Mouse (Mus musculus) heart, postnatal 0 days (tissue): ENCODE measurements around the gene Map2k5. TPM values are rescaled to one million over a fixed set of nuclear protein-coding genes. Genes with fewer than 3 reads are reported as not detected.

ENCODE experiments used
- ATAC-seq: fragments of 200-750 bp; cut with Nextera tagmentation; 2 replicates; pipeline ENCODE4 v1.8.0; 2017; ENCODE audit warnings: low read depth, moderate number of reproducible peaks, moderate library complexity; ENCODE audit not compliant: insufficient read depth
- DNase-seq: peaks from one replicate; pipeline ENCODE4 v3.0.0-alpha.2; 2016; ENCODE audit warnings: low spot score
- H3K27ac ChIP-seq: fragments of 300-500 bp; sonication (generic); 2 replicates; pipeline ENCODE4 v1.5.1; 2014; ENCODE audit warnings: low read depth, mild to moderate bottlenecking
- H3K27me3 ChIP-seq: fragments of 300-500 bp; sonication (generic); 2 replicates; pipeline ENCODE4 v1.6.1; 2014; ENCODE audit warnings: low read length, mixed read lengths; ENCODE audit not compliant: control insufficient read depth, insufficient read depth
- H3K36me3 ChIP-seq: fragments of 300-500 bp; sonication (generic); replicated peaks from 2 replicates; pipeline ENCODE4 v1.6.1; 2014; ENCODE audit warnings: low read length, mixed read lengths; ENCODE audit not compliant: control insufficient read depth, insufficient read depth
- H3K4me1 ChIP-seq: fragments of 300-500 bp; sonication (generic); 2 replicates; pipeline ENCODE4 v1.6.1; 2014; ENCODE audit warnings: antibody characterized with exemption; ENCODE audit not compliant: control insufficient read depth, insufficient read depth
- H3K4me2 ChIP-seq: fragments of 300-500 bp; sonication (generic); 2 replicates; pipeline ENCODE4 v1.6.1; 2014; ENCODE audit warnings: low read depth, mild to moderate bottlenecking, low read length, moderate library complexity
- H3K4me3 ChIP-seq: fragments of 300-500 bp; sonication (generic); 2 replicates; pipeline ENCODE4 v1.5.1; 2014; ENCODE audit warnings: low read depth, low read length
- H3K9ac ChIP-seq: fragments of 300-500 bp; sonication (generic); replicated peaks from 2 replicates; pipeline ENCODE4 v1.6.1; 2014; ENCODE audit warnings: low read depth, low read length, mixed read lengths
- H3K9me3 ChIP-seq: fragments of 300-500 bp; sonication (generic); replicated peaks from 2 replicates; pipeline ENCODE4 v1.6.1; 2016; ENCODE audit warnings: low read length; ENCODE audit not compliant: control insufficient read depth
- CTCF ChIP-seq: IDR thresholded peaks from 2 replicates; pipeline ENCODE4 v1.5.1; 2016; ENCODE audit warnings: antibody characterized with exemption, control low read depth, low read depth
- EP300 ChIP-seq: IDR thresholded peaks from 2 replicates; pipeline ENCODE4 v1.6.1; 2016; ENCODE audit warnings: antibody characterized with exemption, low read depth
- WGBS: fragments of 180-500 bp; shearing (Covaris S2); extraction: QIAGEN DNeasy Blood & Tissue Kit; methylation state at CpG from one replicate; pipeline ENCODE4 v1.1.7; 2014; 5-methylcytosine and 5-hydroxymethylcytosine counted together
- polyA plus RNA-seq: library from polyadenylated mRNA; unstranded; fragments of >200 nt; fragmentation: Nextera tagmentation; extraction: Ambion mirVana; gene quantifications from 2 replicates; pipeline ENCODE4 v1.2.1, GENCODE M21; 2015
- total RNA-seq: library from RNA; depleted of rRNA; stranded (reverse); fragments of >200 nt; gene quantifications from 2 replicates; pipeline ENCODE4 v1.2.3, GENCODE M21; 2014; ENCODE audit warnings: low replicate concordance

Gene Map2k5
- total and polyA plus RNA-seq, 2 experiments from 2014 or later: 22.6 to 33.9 TPM

DNA sequence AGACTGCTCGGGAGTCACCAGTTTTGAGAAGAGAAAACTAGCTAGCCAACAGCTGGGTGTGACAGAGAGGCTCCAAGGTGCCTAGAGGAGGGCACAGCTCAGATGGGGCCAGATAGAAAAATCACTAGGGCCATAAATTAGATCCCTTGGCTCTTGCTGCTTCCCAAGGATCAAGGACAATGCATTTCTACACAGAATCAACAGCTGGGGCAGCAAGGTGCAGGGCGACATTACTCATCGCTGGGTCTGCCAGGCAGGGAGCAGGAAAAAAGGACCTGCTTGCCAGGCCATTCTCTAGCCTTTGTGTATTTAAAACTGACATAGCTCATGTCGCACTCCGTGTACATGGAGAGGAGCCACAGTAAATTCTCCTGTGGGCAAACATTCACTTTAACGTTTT, 155.5 kb downstream of the Map2k5 start:
- TF ChIP-seq CTCF (no peak), EP300 (no peak)
- ATAC-seq: no peak
- Histone ChIP-seq H3K4me3 (no peak overlapping the region), H3K9me3 (no peaks in the 10 kb centered on the region), H3K36me3 (no peaks in the 10 kb centered on the region), H3K4me2 (no peak overlapping the region), H3K27ac (no peak overlapping the region), H3K27me3 (no peaks in the 10 kb centered on the region), H3K4me1 (no peaks in the 10 kb centered on the region), H3K9ac (no peak overlapping the region)
- DNase-seq: no peak
- whole genome bisulfite sequencing: 84% methylated on average over 6 of the region's 6 CpGs

DNA sequence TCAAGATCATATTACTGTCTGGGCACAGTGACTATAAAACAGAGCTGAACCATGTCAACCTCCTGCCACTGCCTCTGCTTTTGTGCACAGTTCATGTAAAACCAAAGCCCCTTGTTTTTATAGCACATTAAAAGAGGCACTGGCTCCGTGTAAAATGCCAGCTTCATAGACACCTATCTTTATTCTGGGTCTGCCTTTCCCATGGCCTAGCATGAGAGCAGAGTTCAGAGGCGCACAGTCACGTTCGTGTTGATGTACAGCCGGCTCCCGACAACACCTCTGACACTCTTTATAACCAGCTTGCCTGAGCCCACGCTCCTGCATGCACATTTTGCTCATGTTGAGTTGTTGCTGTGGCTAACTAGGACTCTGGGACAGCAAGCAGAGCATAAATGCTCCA, 157.9 kb downstream of the Map2k5 start:
- Histone ChIP-seq H3K9ac (no peak overlapping the region), H3K27ac (no peak overlapping the region), H3K4me2 (no peak overlapping the region), H3K4me3 (no peak overlapping the region), H3K27me3 (no peaks in the 10 kb centered on the region), H3K4me1 (no peaks in the 10 kb centered on the region), H3K36me3 (peaks cover 9% of the 10 kb centered on the region; the same call in 1 of the 2 replicates), H3K9me3 (no peaks in the 10 kb centered on the region)
- no peak for ATAC-seq
- TF ChIP-seq CTCF (no peak), EP300 (no peak)
- DNase-seq: no peak
- WGBS: 76% methylated on average over 7 of the region's 7 CpGs

DNA sequence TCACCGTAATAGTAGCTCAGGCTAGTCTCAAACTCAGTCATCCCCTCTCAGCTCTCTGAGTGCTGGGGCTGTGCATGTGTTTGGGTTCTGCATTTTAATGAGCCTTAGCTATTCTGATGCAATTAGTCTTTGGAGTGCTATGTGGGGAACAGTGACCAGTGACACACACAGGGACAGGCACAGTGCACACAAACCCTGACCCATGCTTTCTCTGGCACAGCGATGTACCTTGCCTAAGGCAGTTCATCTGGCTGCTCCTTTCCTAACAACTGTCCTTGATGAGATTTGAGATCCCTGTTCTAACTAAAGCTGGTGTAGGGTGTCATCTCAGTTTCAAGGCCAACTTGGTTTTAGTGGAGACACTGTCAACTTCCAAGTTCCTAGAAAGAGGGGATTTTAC, 162.7 kb downstream of the Map2k5 start:
- Histone ChIP-seq H3K36me3 (peaks cover 19% of the 10 kb centered on the region; the same call in 1 of the 2 replicates), H3K9ac (no peak overlapping the region), H3K9me3 (no peaks in the 10 kb centered on the region), H3K4me1 (no peaks in the 10 kb centered on the region), H3K4me3 (no peak overlapping the region), H3K27me3 (no peaks in the 10 kb centered on the region), H3K4me2 (no peak overlapping the region), H3K27ac (no peak overlapping the region)
- no peak for ATAC-seq
- no peak for DNase-seq
- WGBS: 94% methylated on average over 2 of the region's 2 CpGs
- TF ChIP-seq EP300 (no peak), CTCF (no peak)

GRCm38 (mm10) chr9:63206769-63207276, 170.9 kb downstream of the Map2k5 start:
- no peaks in the 10 kb centered on the region for H3K9me3 ChIP-seq
- WGBS: 94% methylated on average over 15 of the region's 15 CpGs
- no peak overlapping the region for H3K4me3 ChIP-seq
- ATAC-seq (no peak), DNase-seq (no peak)
- no peak overlapping the region for H3K27ac ChIP-seq
- 0 out of 2 replicates have a peak, but pooled peaks cover 16% of the 10 kb centered on the region for H3K36me3 ChIP-seq
- H3K4me1 ChIP-seq: no peaks in the 10 kb centered on the region
- H3K4me2 ChIP-seq: no peak overlapping the region
- no peaks in the 10 kb centered on the region for H3K27me3 ChIP-seq
- no peak overlapping the region for H3K9ac ChIP-seq
- TF ChIP-seq EP300 (no peak), CTCF (no peak)

DNA sequence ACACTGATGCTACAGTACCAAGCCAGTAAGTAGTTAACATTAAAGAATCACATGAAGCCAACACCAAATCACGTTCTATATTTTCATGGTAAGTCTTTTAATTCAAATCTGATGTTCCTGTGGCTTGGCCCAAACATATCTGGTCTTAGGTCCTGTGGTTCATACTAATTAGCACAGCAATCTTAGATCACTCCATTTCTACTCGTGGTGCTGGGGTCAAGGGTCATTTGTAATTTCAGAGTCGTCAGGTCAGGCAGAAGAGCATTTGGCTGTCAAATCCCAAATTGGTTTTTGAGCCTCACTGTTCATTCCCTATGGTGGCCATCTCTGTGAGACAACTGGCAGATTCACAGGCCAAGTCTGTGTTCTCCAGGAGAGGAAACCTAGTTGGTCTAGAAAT, 174.2 kb downstream of the Map2k5 start:
- 0 out of 2 replicates have a peak, but pooled peaks cover 1% of the 10 kb centered on the region for H3K4me1 ChIP-seq
- TF ChIP-seq EP300 (no peak), CTCF (no peak)
- H3K4me2 ChIP-seq: no peak overlapping the region
- no peaks in the 10 kb centered on the region for H3K9me3 ChIP-seq
- ATAC-seq (no peak), DNase-seq (no peak)
- H3K4me3 ChIP-seq: no peak overlapping the region
- 91% methylated on average over 3 of the region's 3 CpGs for WGBS
- no peak overlapping the region for H3K27ac ChIP-seq
- no peak overlapping the region for H3K9ac ChIP-seq
- no peaks in the 10 kb centered on the region for H3K27me3 ChIP-seq
- 0 out of 2 replicates have a peak, but pooled peaks cover 20% of the 10 kb centered on the region for H3K36me3 ChIP-seq
